Mouse (Mus musculus): ENCODE measurements around the gene Zfp212. TPM values are rescaled to one million over a fixed set of nuclear protein-coding genes. Genes with fewer than 3 reads are reported as not detected.
"Not testable (repeated sequence)": the region's sequence is repeated elsewhere in the genome, so short reads cannot be mapped to it uniquely, and the experiment has no call there.

Gene Zfp212
- total RNA-seq, 1 experiment: 10.1 TPM

DNA sequence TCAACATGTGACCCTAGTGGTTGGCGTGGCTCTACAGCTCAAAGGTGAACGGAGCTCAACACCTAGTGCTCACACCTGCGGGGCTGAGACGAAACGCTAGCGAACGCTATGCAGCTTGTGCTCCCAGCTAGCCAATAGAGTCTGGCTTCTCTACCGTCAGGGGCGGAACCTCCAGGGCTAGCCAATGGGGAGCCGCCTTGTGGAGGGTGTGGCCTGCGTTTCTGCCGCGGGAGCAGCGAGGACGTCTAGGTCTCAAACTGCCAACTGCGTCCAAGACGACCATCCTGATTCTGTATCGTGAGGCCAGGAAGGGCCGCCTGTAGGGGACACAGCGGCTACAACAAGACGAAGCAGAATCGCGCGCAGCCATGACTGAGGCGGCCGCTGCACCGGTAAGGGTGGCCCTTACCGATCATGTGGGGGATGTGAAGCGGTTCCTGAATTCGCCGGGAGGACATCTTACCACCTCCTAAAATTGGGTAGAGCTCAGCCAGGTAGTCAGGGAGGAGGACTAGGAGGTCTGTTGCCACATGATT is 33.0 kb downstream of the Zfp212 start, which contains the start of gene Zfp956:
Gene Zfp956 (plus strand): TSS at position 200 of the 536 bp plus-strand sequence.
- in situ Hi-C loops (cut with MboI; ENCODE audit: low sequenced_read_pairs in 2 of 2, unreplicated experiment in 2 of 2): no loop called here
- peak; percentile 87 for DNase-seq (ENCODE audit: low read depth, low spot score)
- Histone ChIP-seq H3K4me1 (ENCODE audit: control insufficient read depth in 2 of 2, insufficient read depth in 2 of 2, low read length in 2 of 2, poor library complexity in 1 of 2) (no peaks in the 10 kb centered on the region; a peak in 1 of 4 replicates), H3K9me3 (ENCODE audit: control insufficient read depth, insufficient read depth, low read depth, low read length) (no peaks in the 10 kb centered on the region), H3K9ac (ENCODE audit: insufficient read depth, low read depth, low read length, poor library complexity, severe bottlenecking) (peak within 1 kb of the TSS; percentile 84), H3K4me3 (ENCODE audit: insufficient read depth in 1 of 2, low read depth in 1 of 2, low read length in 2 of 2, poor library complexity in 1 of 2, severe bottlenecking in 1 of 2) (peak within 1 kb of the TSS; percentile 73 to 90), H3K27ac (ENCODE audit: insufficient read depth, low read depth, low read length, poor library complexity, severe bottlenecking) (no peak within 1 kb of the TSS), H3K36me3 (ENCODE audit: control insufficient read depth, insufficient read depth, low read length, poor library complexity, severe bottlenecking) (no peaks in the 10 kb centered on the region; the same call in 1 of the 2 replicates)
- peak; percentile 68 for TF ChIP-seq CHD2 (IDR thresholded peaks at IDR 0.05; ENCODE audit: low read depth, low read length)
- no peak for TF ChIP-seq ZC3H11A (IDR thresholded peaks at IDR 0.05; ENCODE audit: borderline replicate concordance, low read depth, low read length)

DNA sequence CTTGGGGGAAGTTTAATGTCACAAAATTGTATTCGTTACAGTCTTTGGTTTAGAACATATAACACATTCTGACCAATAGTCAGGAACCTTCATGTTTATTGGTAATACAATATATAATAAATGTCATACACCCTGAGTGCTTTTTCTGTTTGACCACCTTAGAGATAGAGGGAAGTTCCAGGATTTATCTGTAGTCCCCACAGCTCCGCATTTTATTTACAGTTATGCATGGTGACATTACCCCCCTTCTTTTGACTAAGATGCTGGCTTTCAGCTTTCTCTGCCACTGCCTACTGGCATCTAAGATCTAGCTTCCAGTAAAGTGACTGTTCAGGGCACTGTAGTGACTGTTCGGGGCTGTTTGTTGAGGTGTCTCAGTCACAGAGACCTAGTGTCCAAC is 34.1 kb downstream of the Zfp212 start:
- Histone ChIP-seq H3K9ac (ENCODE audit: insufficient read depth, low read depth, low read length, poor library complexity, severe bottlenecking) (no peak overlapping the region), H3K9me3 (ENCODE audit: control insufficient read depth, insufficient read depth, low read depth, low read length) (no peaks in the 10 kb centered on the region), H3K4me3 (ENCODE audit: insufficient read depth in 1 of 2, low read depth in 1 of 2, low read length in 2 of 2, poor library complexity in 1 of 2, severe bottlenecking in 1 of 2) (no peak overlapping the region), H3K27ac (ENCODE audit: insufficient read depth, low read depth, low read length, poor library complexity, severe bottlenecking) (no peak overlapping the region), H3K36me3 (ENCODE audit: control insufficient read depth, insufficient read depth, low read length, poor library complexity, severe bottlenecking) (no peaks in the 10 kb centered on the region; the same call in 1 of the 2 replicates), H3K4me1 (ENCODE audit: control insufficient read depth in 2 of 2, insufficient read depth in 2 of 2, low read length in 2 of 2, poor library complexity in 1 of 2) (no peaks in the 10 kb centered on the region; a peak in 1 of 4 replicates)
- TF ChIP-seq MAFK (IDR thresholded peaks at IDR 0.05; ENCODE audit: insufficient read depth, low read depth, low read length) (no peak), ZC3H11A (IDR thresholded peaks at IDR 0.05; ENCODE audit: borderline replicate concordance, low read depth, low read length) (no peak)
- in situ Hi-C loops (cut with MboI; ENCODE audit: low sequenced_read_pairs in 2 of 2, unreplicated experiment in 2 of 2): no loop called here
- no peak for DNase-seq (ENCODE audit: low read depth, low spot score)

DNA sequence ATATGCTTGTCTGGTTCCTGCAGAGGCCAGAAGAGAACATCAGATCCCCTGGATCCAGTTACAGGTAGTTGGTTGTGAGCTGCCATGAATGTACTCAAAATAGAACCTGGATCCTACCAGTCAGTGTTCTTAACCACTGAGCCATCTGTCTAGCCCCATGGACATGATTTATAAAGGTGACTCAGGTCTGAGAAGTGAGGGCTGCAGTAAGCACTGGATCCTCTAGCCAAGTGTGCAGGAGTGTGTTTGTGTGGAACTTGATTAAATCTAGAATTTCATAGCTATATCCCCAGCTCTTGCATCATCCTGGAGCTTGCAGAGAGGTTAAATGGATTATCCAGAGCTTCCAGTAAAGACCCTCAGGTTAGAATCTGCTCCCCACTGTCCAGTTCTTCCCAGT is 37.5 kb downstream of the Zfp212 start:
- TF ChIP-seq HCFC1 (IDR thresholded peaks at IDR 0.05; ENCODE audit: borderline replicate concordance, insufficient read depth, low read length): no peak
- no peak for TF ChIP-seq CHD2 (IDR thresholded peaks at IDR 0.05; ENCODE audit: low read depth, low read length)
- TF ChIP-seq ZC3H11A (IDR thresholded peaks at IDR 0.05; ENCODE audit: borderline replicate concordance, low read depth, low read length): no peak
- no peak for TF ChIP-seq ZNF384 (IDR thresholded peaks at IDR 0.05; ENCODE audit: low read depth, low read length)
- TF ChIP-seq MAFK (IDR thresholded peaks at IDR 0.05; ENCODE audit: insufficient read depth, low read depth, low read length): no peak
- no peak overlapping the region for H3K4me3 ChIP-seq (ENCODE audit: insufficient read depth in 1 of 2, low read depth in 1 of 2, low read length in 2 of 2, poor library complexity in 1 of 2, severe bottlenecking in 1 of 2)
- peaks cover 2% of the 10 kb centered on the region; the same call in 1 of the 2 replicates for H3K36me3 ChIP-seq (ENCODE audit: control insufficient read depth, insufficient read depth, low read length, poor library complexity, severe bottlenecking)
- no peak for DNase-seq (ENCODE audit: low read depth, low spot score)
- no peak overlapping the region for H3K9ac ChIP-seq (ENCODE audit: insufficient read depth, low read depth, low read length, poor library complexity, severe bottlenecking)
- in situ Hi-C loops (cut with MboI; ENCODE audit: low sequenced_read_pairs in 2 of 2, unreplicated experiment in 2 of 2): no loop called here
- no peak overlapping the region for H3K27ac ChIP-seq (ENCODE audit: insufficient read depth, low read depth, low read length, poor library complexity, severe bottlenecking)
- no peaks in the 10 kb centered on the region for H3K9me3 ChIP-seq (ENCODE audit: control insufficient read depth, insufficient read depth, low read depth, low read length)
- H3K4me1 ChIP-seq (ENCODE audit: control insufficient read depth in 2 of 2, insufficient read depth in 2 of 2, low read length in 2 of 2, poor library complexity in 1 of 2): no peaks in the 10 kb centered on the region; a peak in 1 of 4 replicates

DNA sequence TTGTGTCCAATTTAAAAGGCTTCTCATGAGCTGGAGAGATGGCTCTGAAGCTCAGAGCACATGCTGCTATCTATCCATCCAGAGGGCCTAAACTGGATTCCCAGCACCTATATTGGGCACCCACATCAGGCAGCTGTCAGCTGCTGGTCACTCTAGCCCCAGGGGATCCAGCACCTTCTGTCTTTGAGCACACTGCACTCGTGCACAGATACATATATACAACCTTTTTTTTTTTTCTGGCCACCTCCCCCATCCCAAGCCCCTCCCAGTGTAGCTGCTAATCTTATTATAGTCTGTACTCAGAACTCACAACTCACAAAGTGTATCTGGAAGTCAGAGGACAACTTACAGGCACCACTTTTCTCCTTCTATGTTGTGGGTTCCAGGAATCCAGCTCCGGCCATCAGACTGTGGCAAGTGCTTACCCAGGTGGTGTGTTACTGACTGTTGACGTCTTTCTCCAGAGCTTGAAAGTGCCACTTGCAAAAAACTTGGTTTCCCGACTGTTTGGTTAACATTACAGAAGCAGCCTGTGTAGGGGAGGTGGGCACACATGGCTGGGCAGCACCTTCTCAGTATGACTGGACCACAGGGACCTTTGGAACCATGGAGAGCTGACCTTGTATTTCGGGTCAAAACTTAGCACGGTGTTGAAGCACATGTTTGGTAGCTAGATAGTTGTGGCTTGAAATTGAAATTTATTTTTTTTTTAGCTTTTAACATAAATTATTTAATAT is 40.6 kb downstream of the Zfp212 start:
- Histone ChIP-seq H3K4me3 (ENCODE audit: insufficient read depth in 1 of 2, low read depth in 1 of 2, low read length in 2 of 2, poor library complexity in 1 of 2, severe bottlenecking in 1 of 2) (no peak overlapping the region), H3K4me1 (ENCODE audit: control insufficient read depth in 2 of 2, insufficient read depth in 2 of 2, low read length in 2 of 2, poor library complexity in 1 of 2) (no peaks in the 10 kb centered on the region), H3K9ac (ENCODE audit: insufficient read depth, low read depth, low read length, poor library complexity, severe bottlenecking) (no peak overlapping the region), H3K9me3 (ENCODE audit: control insufficient read depth, insufficient read depth, low read depth, low read length) (no peaks in the 10 kb centered on the region), H3K36me3 (ENCODE audit: control insufficient read depth, insufficient read depth, low read length, poor library complexity, severe bottlenecking) (peaks cover 14% of the 10 kb centered on the region; the same call in 1 of the 2 replicates), H3K27ac (ENCODE audit: insufficient read depth, low read depth, low read length, poor library complexity, severe bottlenecking) (no peak overlapping the region)
- in situ Hi-C loops (cut with MboI; ENCODE audit: low sequenced_read_pairs in 2 of 2, unreplicated experiment in 2 of 2): no loop called here
- no peak for DNase-seq (ENCODE audit: low read depth, low spot score)
- no peak for TF ChIP-seq HCFC1 (IDR thresholded peaks at IDR 0.05; ENCODE audit: borderline replicate concordance, insufficient read depth, low read length)
- TF ChIP-seq ZNF384 (IDR thresholded peaks at IDR 0.05; ENCODE audit: low read depth, low read length): no peak
- TF ChIP-seq CHD2 (IDR thresholded peaks at IDR 0.05; ENCODE audit: low read depth, low read length): no peak

DNA sequence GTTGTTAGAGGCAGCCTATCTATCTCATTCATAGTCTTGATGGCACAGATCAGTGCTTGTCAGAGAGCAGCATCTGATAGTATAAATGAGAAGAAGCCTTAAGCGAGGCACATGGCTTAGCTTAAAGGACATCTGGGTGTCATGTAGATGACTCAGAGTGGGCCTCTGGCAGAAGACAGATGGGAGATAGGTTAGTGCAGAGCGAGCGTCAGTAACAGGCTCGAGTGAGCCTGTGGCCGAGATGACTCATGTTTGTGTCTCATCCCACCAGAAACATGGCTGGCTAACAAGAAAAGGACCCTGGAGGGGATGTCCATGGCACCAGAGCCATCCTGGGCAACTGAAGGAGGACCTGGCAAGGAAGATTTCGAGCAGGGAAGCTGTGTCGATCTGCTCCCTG is 42.8 kb downstream of the Zfp212 start:
- Histone ChIP-seq H3K27ac (ENCODE audit: insufficient read depth, low read depth, low read length, poor library complexity, severe bottlenecking) (no peak overlapping the region), H3K36me3 (ENCODE audit: control insufficient read depth, insufficient read depth, low read length, poor library complexity, severe bottlenecking) (peaks cover 14% of the 10 kb centered on the region; the same call in 1 of the 2 replicates), H3K4me3 (ENCODE audit: insufficient read depth in 1 of 2, low read depth in 1 of 2, low read length in 2 of 2, poor library complexity in 1 of 2, severe bottlenecking in 1 of 2) (no peak overlapping the region), H3K9me3 (ENCODE audit: control insufficient read depth, insufficient read depth, low read depth, low read length) (no peaks in the 10 kb centered on the region), H3K4me1 (ENCODE audit: control insufficient read depth in 2 of 2, insufficient read depth in 2 of 2, low read length in 2 of 2, poor library complexity in 1 of 2) (no peaks in the 10 kb centered on the region), H3K9ac (ENCODE audit: insufficient read depth, low read depth, low read length, poor library complexity, severe bottlenecking) (no peak overlapping the region)
- TF ChIP-seq HCFC1 (IDR thresholded peaks at IDR 0.05; ENCODE audit: borderline replicate concordance, insufficient read depth, low read length): no peak
- TF ChIP-seq CHD2 (IDR thresholded peaks at IDR 0.05; ENCODE audit: low read depth, low read length): no peak
- TF ChIP-seq MAFK (IDR thresholded peaks at IDR 0.05; ENCODE audit: insufficient read depth, low read depth, low read length): no peak
- TF ChIP-seq ZNF384 (IDR thresholded peaks at IDR 0.05; ENCODE audit: low read depth, low read length): no peak
- no peak for TF ChIP-seq ZC3H11A (IDR thresholded peaks at IDR 0.05; ENCODE audit: borderline replicate concordance, low read depth, low read length)
- in situ Hi-C loops (cut with MboI; ENCODE audit: low sequenced_read_pairs in 2 of 2, unreplicated experiment in 2 of 2): no loop called here
- DNase-seq (ENCODE audit: low read depth, low spot score): no peak

DNA sequence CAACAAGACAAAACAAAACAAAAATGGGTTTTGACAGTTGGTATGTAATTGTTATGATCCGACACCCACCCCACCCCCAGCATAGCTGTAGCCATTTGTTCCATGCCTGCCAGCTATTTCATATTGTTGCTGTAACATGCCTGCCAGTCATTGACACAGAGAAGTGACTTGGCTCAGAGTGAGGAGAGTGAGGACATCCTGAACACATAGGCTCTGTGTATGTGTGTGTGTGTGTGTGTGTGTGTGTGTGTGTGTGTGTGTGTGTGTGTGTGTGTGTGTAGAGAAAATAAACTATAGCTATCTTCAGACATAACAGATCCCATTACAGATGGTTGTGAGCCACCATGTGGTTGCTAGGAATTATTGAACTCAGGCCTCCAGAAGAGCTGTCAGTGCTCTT is 47.9 kb downstream of the Zfp212 start:
- H3K36me3 ChIP-seq (ENCODE audit: control insufficient read depth, insufficient read depth, low read length, poor library complexity, severe bottlenecking): peaks cover 13% of the 10 kb centered on the region; the same call in 1 of the 2 replicates
- H3K4me1 ChIP-seq (ENCODE audit: control insufficient read depth in 2 of 2, insufficient read depth in 2 of 2, low read length in 2 of 2, poor library complexity in 1 of 2); H3K9ac ChIP-seq (ENCODE audit: insufficient read depth, low read depth, low read length, poor library complexity, severe bottlenecking); H3K27ac ChIP-seq (ENCODE audit: insufficient read depth, low read depth, low read length, poor library complexity, severe bottlenecking); H3K9me3 ChIP-seq (ENCODE audit: control insufficient read depth, insufficient read depth, low read depth, low read length); H3K4me3 ChIP-seq (ENCODE audit: insufficient read depth in 1 of 2, low read depth in 1 of 2, low read length in 2 of 2, poor library complexity in 1 of 2, severe bottlenecking in 1 of 2); in situ Hi-C loops (cut with MboI; ENCODE audit: low sequenced_read_pairs in 2 of 2, unreplicated experiment in 2 of 2); DNase-seq (ENCODE audit: low read depth, low spot score): not testable (repeated sequence)
